Mouse (Mus musculus): ENCODE measurements around the gene Rab23. TPM values are rescaled to one million over a fixed set of nuclear protein-coding genes. Genes with fewer than 3 reads are reported as not detected.

The Rab23 gene
- polyA plus RNA-seq, 1 experiment from 2014 or later: 21.3 TPM

GRCm38 (mm10) chr1:33766520-33767508 lies 47.1 kb downstream of the Rab23 start:
- H3K4me2 ChIP-seq (ENCODE audit: low read depth, low read length): no peak overlapping the region
- no peaks in the 10 kb centered on the region for H3K9me3 ChIP-seq (ENCODE audit: control insufficient read depth, low read length)
- no peak overlapping the region for H3K4me3 ChIP-seq (ENCODE audit: low read depth, low read length)
- no peaks in the 10 kb centered on the region for H3K4me1 ChIP-seq (ENCODE audit: control insufficient read depth, insufficient read depth, low read length)
- WGBS: 68% methylated on average over 16 of the region's 16 CpGs
- H3K27ac ChIP-seq (replicated peaks; ENCODE audit: low read depth, low read length): no peak overlapping the region
- ATAC-seq (ENCODE audit: low read depth): no peak
- H3K27me3 ChIP-seq (replicated peaks; ENCODE audit: control insufficient read depth, insufficient read depth, low read length): no peaks in the 10 kb centered on the region
- no peak for DNase-seq (ENCODE audit: low spot score)
- H3K9ac ChIP-seq (ENCODE audit: low read depth, low read length): no peak overlapping the region
- peaks cover 58% of the 10 kb centered on the region for H3K36me3 ChIP-seq (ENCODE audit: control insufficient read depth, insufficient read depth, low read length)

- DNase-seq (ENCODE audit: low spot score) (no peak), ATAC-seq (ENCODE audit: low read depth) (no peak)
- Histone ChIP-seq H3K4me2 (ENCODE audit: low read depth, low read length) (no peak overlapping the region), H3K27ac (replicated peaks; ENCODE audit: low read depth, low read length) (no peak overlapping the region), H3K9me3 (ENCODE audit: control insufficient read depth, low read length) (no peaks in the 10 kb centered on the region), H3K27me3 (replicated peaks; ENCODE audit: control insufficient read depth, insufficient read depth, low read length) (no peaks in the 10 kb centered on the region), H3K4me3 (ENCODE audit: low read depth, low read length) (no peak overlapping the region), H3K9ac (ENCODE audit: low read depth, low read length) (no peak overlapping the region), H3K4me1 (ENCODE audit: control insufficient read depth, insufficient read depth, low read length) (no peaks in the 10 kb centered on the region), H3K36me3 (ENCODE audit: control insufficient read depth, insufficient read depth, low read length) (peaks cover 63% of the 10 kb centered on the region)
- 96% methylated on average over 1 of the region's 1 CpGs for WGBS
These were observed 48.6 kb downstream of the Rab23 start for GRCm38 (mm10) chr1:33768091-33768787.

- Histone ChIP-seq H3K27ac (replicated peaks; ENCODE audit: low read depth, low read length) (no peak overlapping the region), H3K4me3 (ENCODE audit: low read depth, low read length) (no peak overlapping the region), H3K4me2 (ENCODE audit: low read depth, low read length) (no peak overlapping the region), H3K27me3 (replicated peaks; ENCODE audit: control insufficient read depth, insufficient read depth, low read length) (no peaks in the 10 kb centered on the region), H3K4me1 (ENCODE audit: control insufficient read depth, insufficient read depth, low read length) (no peaks in the 10 kb centered on the region), H3K9me3 (ENCODE audit: control insufficient read depth, low read length) (no peaks in the 10 kb centered on the region), H3K9ac (ENCODE audit: low read depth, low read length) (no peak overlapping the region), H3K36me3 (ENCODE audit: control insufficient read depth, insufficient read depth, low read length) (peaks cover 63% of the 10 kb centered on the region)
- ATAC-seq (ENCODE audit: low read depth): no peak
- no peak for DNase-seq (ENCODE audit: low spot score)
These were observed 49.1 kb downstream of the Rab23 start for GRCm38 (mm10) chr1:33768827-33769226.

- DNase-seq (ENCODE audit: low spot score): no peak
- WGBS: 92% methylated on average over 10 of the region's 10 CpGs
- Histone ChIP-seq H3K27ac (replicated peaks; ENCODE audit: low read depth, low read length) (no peak overlapping the region), H3K4me2 (ENCODE audit: low read depth, low read length) (no peak overlapping the region), H3K9me3 (ENCODE audit: control insufficient read depth, low read length) (no peaks in the 10 kb centered on the region), H3K4me1 (ENCODE audit: control insufficient read depth, insufficient read depth, low read length) (no peaks in the 10 kb centered on the region), H3K4me3 (ENCODE audit: low read depth, low read length) (no peak overlapping the region), H3K27me3 (replicated peaks; ENCODE audit: control insufficient read depth, insufficient read depth, low read length) (no peaks in the 10 kb centered on the region), H3K36me3 (ENCODE audit: control insufficient read depth, insufficient read depth, low read length) (peaks cover 65% of the 10 kb centered on the region), H3K9ac (ENCODE audit: low read depth, low read length) (no peak overlapping the region)
- no peak for ATAC-seq (ENCODE audit: low read depth)
These were observed 51.9 kb downstream of the Rab23 start for GRCm38 (mm10) chr1:33771621-33772020.

GRCm38 (mm10) chr1:33772106-33772505 lies 52.4 kb downstream of the Rab23 start:
- Histone ChIP-seq H3K36me3 (ENCODE audit: control insufficient read depth, insufficient read depth, low read length) (peaks cover 66% of the 10 kb centered on the region), H3K27ac (replicated peaks; ENCODE audit: low read depth, low read length) (no peak overlapping the region), H3K4me2 (ENCODE audit: low read depth, low read length) (no peak overlapping the region), H3K27me3 (replicated peaks; ENCODE audit: control insufficient read depth, insufficient read depth, low read length) (no peaks in the 10 kb centered on the region), H3K9me3 (ENCODE audit: control insufficient read depth, low read length) (no peaks in the 10 kb centered on the region), H3K4me3 (ENCODE audit: low read depth, low read length) (no peak overlapping the region), H3K4me1 (ENCODE audit: control insufficient read depth, insufficient read depth, low read length) (no peaks in the 10 kb centered on the region), H3K9ac (ENCODE audit: low read depth, low read length) (no peak overlapping the region)
- no peak for ATAC-seq (ENCODE audit: low read depth)
- no peak for DNase-seq (ENCODE audit: low spot score)
- 93% methylated on average over 9 of the region's 9 CpGs for WGBS

GRCm38 (mm10) chr1:33776175-33776611 lies 56.5 kb downstream of the Rab23 start:
- Histone ChIP-seq H3K4me2 (ENCODE audit: low read depth, low read length) (no peak overlapping the region), H3K9me3 (ENCODE audit: control insufficient read depth, low read length) (no peaks in the 10 kb centered on the region), H3K9ac (ENCODE audit: low read depth, low read length) (no peak overlapping the region), H3K36me3 (ENCODE audit: control insufficient read depth, insufficient read depth, low read length) (peaks cover 48% of the 10 kb centered on the region), H3K4me1 (ENCODE audit: control insufficient read depth, insufficient read depth, low read length) (no peaks in the 10 kb centered on the region), H3K4me3 (ENCODE audit: low read depth, low read length) (no peak overlapping the region), H3K27ac (replicated peaks; ENCODE audit: low read depth, low read length) (no peak overlapping the region), H3K27me3 (replicated peaks; ENCODE audit: control insufficient read depth, insufficient read depth, low read length) (no peaks in the 10 kb centered on the region)
- WGBS: 78% methylated on average over 14 of the region's 14 CpGs
- no peak for ATAC-seq (ENCODE audit: low read depth)
- DNase-seq (ENCODE audit: low spot score): no peak

- no peak overlapping the region for H3K9ac ChIP-seq (ENCODE audit: low read depth, low read length)
- no peak overlapping the region for H3K4me3 ChIP-seq (ENCODE audit: low read depth, low read length)
- no peak overlapping the region for H3K27ac ChIP-seq (replicated peaks; ENCODE audit: low read depth, low read length)
- no peak overlapping the region for H3K4me2 ChIP-seq (ENCODE audit: low read depth, low read length)
- H3K9me3 ChIP-seq (ENCODE audit: control insufficient read depth, low read length): no peaks in the 10 kb centered on the region
- no peak for ATAC-seq (ENCODE audit: low read depth)
- H3K4me1 ChIP-seq (ENCODE audit: control insufficient read depth, insufficient read depth, low read length): no peaks in the 10 kb centered on the region
- no peak for DNase-seq (ENCODE audit: low spot score)
- WGBS: 95% methylated on average over 5 of the region's 5 CpGs
- H3K36me3 ChIP-seq (ENCODE audit: control insufficient read depth, insufficient read depth, low read length): peaks cover 22% of the 10 kb centered on the region
- no peaks in the 10 kb centered on the region for H3K27me3 ChIP-seq (replicated peaks; ENCODE audit: control insufficient read depth, insufficient read depth, low read length)
These were observed 64.9 kb downstream of the Rab23 start for GRCm38 (mm10) chr1:33784561-33784960.

GRCm38 (mm10) chr1:33788072-33788471 lies 68.4 kb downstream of the Rab23 start:
- Histone ChIP-seq H3K36me3 (ENCODE audit: control insufficient read depth, insufficient read depth, low read length) (peaks cover 6% of the 10 kb centered on the region; the same call in 1 of the 2 replicates), H3K9ac (ENCODE audit: low read depth, low read length) (no peak overlapping the region), H3K4me2 (ENCODE audit: low read depth, low read length) (no peak overlapping the region), H3K27me3 (replicated peaks; ENCODE audit: control insufficient read depth, insufficient read depth, low read length) (no peaks in the 10 kb centered on the region), H3K4me1 (ENCODE audit: control insufficient read depth, insufficient read depth, low read length) (no peaks in the 10 kb centered on the region), H3K4me3 (ENCODE audit: low read depth, low read length) (no peak overlapping the region), H3K27ac (replicated peaks; ENCODE audit: low read depth, low read length) (no peak overlapping the region), H3K9me3 (ENCODE audit: control insufficient read depth, low read length) (no peaks in the 10 kb centered on the region)
- ATAC-seq (ENCODE audit: low read depth): no peak
- WGBS: 84% methylated on average over 5 of the region's 5 CpGs
- no peak for DNase-seq (ENCODE audit: low spot score)

Data from embryonic facial prominence, embryonic 14.5 days (tissue).